Mouse (Mus musculus): Measurements from ENCODE around the gene Ass1. TPM values are rescaled to one million over a fixed set of nuclear protein-coding genes. Genes with fewer than 3 reads are reported as not detected.

Gene Ass1
- polyA plus RNA-seq, 1 experiment from 2014 or later, result 10.4 TPM

DNA sequence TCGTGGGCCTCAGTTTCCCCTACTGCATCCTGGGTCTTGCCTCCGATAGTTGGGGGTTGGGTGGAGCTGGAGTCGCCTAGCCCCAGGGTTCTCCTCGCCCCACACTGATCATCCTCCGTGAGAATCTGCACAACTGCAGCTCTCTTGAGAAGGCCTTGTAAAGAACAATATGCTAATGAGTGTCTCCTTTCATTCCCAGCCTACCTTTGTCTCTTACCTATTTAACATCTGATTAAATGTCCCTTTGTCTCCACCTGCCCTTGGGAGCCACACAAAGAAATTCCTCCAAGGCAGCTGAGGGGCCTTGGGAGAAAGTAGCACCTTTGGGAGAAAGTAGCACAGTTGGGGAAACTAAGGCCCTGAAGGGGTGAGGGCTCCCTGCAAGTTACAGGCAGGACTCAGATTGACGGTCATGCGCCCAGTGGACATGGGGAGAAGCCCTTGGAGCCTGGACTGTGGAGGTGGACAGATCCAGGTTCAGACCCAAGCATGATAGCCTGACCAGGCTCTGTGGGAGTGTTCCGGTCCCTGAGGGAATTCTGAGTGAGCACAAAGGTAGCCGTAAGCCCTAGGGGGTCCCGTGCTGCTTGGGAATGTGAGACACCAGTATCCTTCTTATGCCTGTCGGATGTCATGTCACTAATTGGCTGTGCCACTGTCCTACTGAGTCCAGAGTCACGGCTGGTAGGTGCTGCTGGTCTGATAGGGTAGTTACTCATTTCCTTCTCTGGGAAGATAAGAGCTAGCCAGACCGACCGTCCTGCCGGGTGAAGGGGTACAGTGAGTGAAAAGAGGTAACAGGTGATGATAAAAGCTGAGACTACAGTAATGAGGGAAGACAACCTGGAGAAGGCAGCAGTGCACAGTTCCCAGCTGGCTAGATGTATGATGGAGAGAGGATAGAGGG lies 32.9 kb downstream of the Ass1 start:
- Histone ChIP-seq H3K27me3 (replicated peaks) (peaks cover 62% of the 10 kb centered on the region), H3K36me3 (no peaks in the 10 kb centered on the region), H3K4me3 (no peak overlapping the region), H3K9me3 (no peaks in the 10 kb centered on the region), H3K9ac (no peak overlapping the region), H3K4me1 (no peaks in the 10 kb centered on the region), H3K27ac (replicated peaks) (no peak overlapping the region), H3K4me2 (no peak overlapping the region)
- WGBS, result 44% methylated on average over 15 of the region's 15 CpGs
- ATAC-seq (ENCODE audit: extremely low read depth, insufficient number of reproducible peaks, low FRiP score, low TSS enrichment), result no peak

DNA sequence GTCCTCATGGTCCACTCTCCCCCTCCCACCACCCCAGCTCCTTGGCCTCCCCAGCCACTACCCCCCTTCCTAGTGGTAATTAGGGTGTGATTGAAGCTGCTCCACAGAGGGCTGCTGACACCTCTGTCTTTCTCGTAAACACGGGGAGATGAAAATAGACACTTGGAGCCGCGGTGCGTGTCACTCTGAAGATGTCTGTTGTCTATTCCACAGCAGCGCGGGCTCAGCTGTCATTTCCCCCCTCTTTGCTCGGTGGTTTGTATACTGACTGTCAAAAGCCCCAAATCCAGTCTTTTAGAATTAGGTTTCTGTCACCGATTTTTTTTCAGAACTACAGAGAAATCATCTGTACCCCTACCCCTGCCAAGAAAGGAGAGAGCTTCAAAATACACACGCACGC lies 35.5 kb downstream of the Ass1 start:
- H3K27me3 ChIP-seq (replicated peaks), result peaks cover 39% of the 10 kb centered on the region

DNA sequence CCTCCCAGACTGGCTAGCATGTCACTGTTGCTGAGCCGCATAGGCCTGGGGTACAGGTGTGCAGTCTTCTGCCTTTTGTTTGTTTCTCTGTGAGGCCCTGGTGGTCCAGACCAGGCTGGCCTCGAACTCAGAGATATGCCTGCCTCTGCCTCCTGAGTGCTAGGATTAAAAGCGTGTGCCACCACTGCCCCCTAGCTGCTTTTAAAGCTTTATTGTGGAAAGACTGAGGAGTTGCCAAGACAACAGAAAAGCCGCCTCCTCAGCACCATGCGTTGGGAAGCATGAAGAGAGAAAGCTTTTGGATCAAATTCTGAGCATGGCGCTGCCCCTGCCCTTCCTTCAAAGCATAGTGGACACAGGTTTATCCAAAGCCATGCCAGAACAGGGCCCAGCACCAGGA lies 38.8 kb downstream of the Ass1 start:
- Histone ChIP-seq H3K4me3 (no peak overlapping the region), H3K4me2 (no peak overlapping the region), H3K27ac (replicated peaks) (no peak overlapping the region), H3K4me1 (no peaks in the 10 kb centered on the region), H3K27me3 (replicated peaks) (peaks cover 19% of the 10 kb centered on the region), H3K36me3 (no peaks in the 10 kb centered on the region), H3K9me3 (no peaks in the 10 kb centered on the region), H3K9ac (no peak overlapping the region)
- WGBS, result 83% methylated on average over 6 of the region's 6 CpGs
- ATAC-seq (ENCODE audit: extremely low read depth, insufficient number of reproducible peaks, low FRiP score, low TSS enrichment), result no peak

More for the DNA sequence above, 35.5 kb downstream of the Ass1 start:
- Histone ChIP-seq H3K4me1 (no peaks in the 10 kb centered on the region), H3K9me3 (no peaks in the 10 kb centered on the region), H3K9ac (no peak overlapping the region), H3K27ac (replicated peaks) (no peak overlapping the region), H3K36me3 (no peaks in the 10 kb centered on the region), H3K4me3 (no peak overlapping the region), H3K4me2 (no peak overlapping the region)
- no peak for ATAC-seq (ENCODE audit: extremely low read depth, insufficient number of reproducible peaks, low FRiP score, low TSS enrichment)
- 55% methylated on average over 11 of the region's 11 CpGs for WGBS

DNA sequence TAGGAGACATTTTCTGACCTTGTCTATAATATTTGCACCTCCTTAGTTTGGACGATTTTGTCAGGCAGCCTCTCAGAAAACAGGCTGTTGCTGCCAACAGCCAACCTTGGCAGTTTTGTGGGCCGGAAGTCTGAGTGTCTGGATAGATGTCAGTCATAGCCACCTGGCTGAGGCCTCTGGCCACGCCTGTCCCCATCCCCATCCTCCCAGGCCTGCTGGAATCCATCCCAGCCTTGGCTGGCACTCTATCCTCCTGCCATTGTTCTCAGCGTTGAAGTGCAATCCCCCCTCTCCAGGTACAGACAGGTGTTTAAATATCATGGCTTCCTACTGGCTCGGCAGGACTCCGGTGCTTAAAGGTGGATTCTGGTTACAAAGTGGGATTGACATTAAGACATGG lies 41.3 kb downstream of the Ass1 start:
- Histone ChIP-seq H3K9me3 (peaks cover 11% of the 10 kb centered on the region; the same call in 1 of the 2 replicates), H3K4me2 (no peak overlapping the region), H3K27me3 (replicated peaks) (peaks cover 5% of the 10 kb centered on the region; the same call in 1 of the 2 replicates), H3K36me3 (peaks cover 5% of the 10 kb centered on the region), H3K27ac (replicated peaks) (no peak overlapping the region), H3K4me3 (no peak overlapping the region), H3K9ac (no peak overlapping the region), H3K4me1 (no peaks in the 10 kb centered on the region)
- 75% methylated on average over 6 of the region's 6 CpGs for WGBS
- no peak for ATAC-seq (ENCODE audit: extremely low read depth, insufficient number of reproducible peaks, low FRiP score, low TSS enrichment)

DNA sequence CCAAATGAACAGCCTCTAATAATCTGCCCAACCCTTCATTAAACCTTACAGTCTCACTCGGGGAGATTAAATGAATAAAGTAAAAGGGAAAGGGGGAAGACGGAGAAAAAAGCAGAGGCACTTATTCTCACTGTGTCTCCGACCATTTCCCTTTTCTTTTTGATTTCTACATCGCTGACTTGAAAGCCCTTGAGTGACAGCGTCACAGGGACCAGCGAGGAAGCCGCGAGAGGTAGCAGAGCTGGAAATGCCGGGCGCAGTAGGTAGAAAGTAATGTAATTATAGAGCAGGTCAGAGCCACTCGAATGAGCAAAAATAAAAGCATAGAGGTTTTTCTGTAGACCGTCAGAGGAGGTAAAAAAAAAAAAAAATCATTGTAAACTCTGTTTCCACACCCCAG lies 46.5 kb downstream of the Ass1 start:
- ATAC-seq (ENCODE audit: extremely low read depth, insufficient number of reproducible peaks, low FRiP score, low TSS enrichment), result no peak
- H3K4me1 ChIP-seq, result no peaks in the 10 kb centered on the region
- no peak overlapping the region for H3K4me2 ChIP-seq
- H3K36me3 ChIP-seq, result peaks cover 5% of the 10 kb centered on the region
- 72% methylated on average over 12 of the region's 12 CpGs for WGBS
- H3K27me3 ChIP-seq (replicated peaks), result peaks cover 5% of the 10 kb centered on the region; the same call in 1 of the 2 replicates
- H3K4me3 ChIP-seq, result no peak overlapping the region
- H3K27ac ChIP-seq (replicated peaks), result no peak overlapping the region
- no peak overlapping the region for H3K9ac ChIP-seq
- H3K9me3 ChIP-seq, result peaks cover 11% of the 10 kb centered on the region; the same call in 1 of the 2 replicates

DNA sequence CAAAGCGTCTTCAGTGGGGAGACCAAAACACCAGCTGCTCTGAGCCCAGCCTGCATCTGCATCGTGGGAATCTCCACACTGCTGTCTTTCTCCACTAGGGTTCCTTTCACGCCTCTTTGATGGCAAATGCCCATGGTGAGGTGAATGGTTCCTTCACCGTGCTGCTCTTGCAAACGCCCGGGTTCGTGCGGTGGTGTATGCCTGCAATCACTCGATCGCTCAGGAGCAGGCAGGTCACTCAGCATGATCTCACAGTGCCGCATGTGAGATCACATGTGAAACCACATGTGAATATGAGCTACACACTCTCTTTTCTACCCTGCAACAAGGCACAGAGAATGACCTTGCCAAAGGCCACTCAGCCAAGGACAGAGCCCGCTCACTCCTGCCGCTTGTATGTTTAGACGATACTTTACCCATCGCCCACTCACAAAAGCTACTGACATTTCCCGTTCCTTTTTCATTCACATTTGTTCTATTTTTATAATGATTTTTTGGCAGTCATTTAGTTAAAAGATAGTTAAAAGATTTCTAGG lies 51.9 kb downstream of the Ass1 start:
- no peaks in the 10 kb centered on the region for H3K4me1 ChIP-seq
- H3K4me2 ChIP-seq, result no peak overlapping the region
- H3K27me3 ChIP-seq (replicated peaks), result peaks cover 10% of the 10 kb centered on the region
- ATAC-seq (ENCODE audit: extremely low read depth, insufficient number of reproducible peaks, low FRiP score, low TSS enrichment), result no peak
- H3K36me3 ChIP-seq, result no peaks in the 10 kb centered on the region
- H3K4me3 ChIP-seq, result no peak overlapping the region
- H3K9me3 ChIP-seq, result no peaks in the 10 kb centered on the region
- H3K27ac ChIP-seq (replicated peaks), result no peak overlapping the region
- 75% methylated on average over 16 of the region's 16 CpGs for WGBS
- no peak overlapping the region for H3K9ac ChIP-seq

DNA sequence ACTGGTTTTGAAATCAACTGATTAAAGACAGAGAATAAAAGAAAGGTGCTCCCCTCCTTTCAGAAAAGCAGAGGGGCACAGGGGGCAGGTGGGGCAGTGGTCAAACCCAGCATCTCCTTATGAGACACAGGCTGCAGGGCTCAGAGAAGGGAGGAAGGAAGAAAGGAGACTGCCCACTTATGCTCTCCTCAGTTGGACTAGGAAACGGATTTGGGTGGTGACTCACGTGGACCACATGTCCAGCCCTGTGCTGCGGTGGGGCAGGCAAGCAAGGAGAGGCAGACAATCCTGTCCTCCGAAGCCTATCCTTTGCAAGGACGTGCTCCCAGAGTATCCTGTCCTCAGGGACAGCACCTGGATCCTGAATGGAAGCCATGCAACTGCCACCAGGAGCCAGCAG lies 54.6 kb downstream of the Ass1 start:
- Histone ChIP-seq H3K4me3 (no peak overlapping the region), H3K27me3 (replicated peaks) (peaks cover 10% of the 10 kb centered on the region), H3K9ac (no peak overlapping the region), H3K4me1 (no peaks in the 10 kb centered on the region), H3K4me2 (no peak overlapping the region), H3K9me3 (no peaks in the 10 kb centered on the region), H3K36me3 (no peaks in the 10 kb centered on the region), H3K27ac (replicated peaks) (no peak overlapping the region)
- 62% methylated on average over 5 of the region's 5 CpGs for WGBS
- ATAC-seq (ENCODE audit: extremely low read depth, insufficient number of reproducible peaks, low FRiP score, low TSS enrichment), result no peak

DNA sequence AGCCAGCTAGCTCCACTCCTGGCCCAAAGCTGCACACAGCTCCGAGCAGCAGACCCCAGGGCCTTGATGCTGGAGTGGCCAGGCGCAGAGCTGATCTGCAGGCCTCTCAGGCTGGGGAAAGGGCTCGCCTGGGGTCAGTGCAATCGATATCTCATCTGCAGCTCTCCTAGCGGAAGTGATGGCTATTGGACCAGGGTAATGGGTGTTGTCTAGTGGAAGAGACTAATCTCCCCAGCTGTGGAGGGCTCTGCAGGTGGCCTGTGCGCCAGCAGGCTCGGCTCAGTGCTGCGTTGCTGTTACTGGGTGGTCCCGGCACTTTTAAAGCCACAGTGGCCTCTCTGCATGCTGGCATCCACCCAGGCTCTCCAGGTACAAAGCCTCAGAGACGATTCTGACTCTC lies 55.8 kb downstream of the Ass1 start:
- ATAC-seq (ENCODE audit: extremely low read depth, insufficient number of reproducible peaks, low FRiP score, low TSS enrichment), result no peak
- 34% methylated on average over 10 of the region's 10 CpGs for WGBS
- no peaks in the 10 kb centered on the region for H3K36me3 ChIP-seq

DNA sequence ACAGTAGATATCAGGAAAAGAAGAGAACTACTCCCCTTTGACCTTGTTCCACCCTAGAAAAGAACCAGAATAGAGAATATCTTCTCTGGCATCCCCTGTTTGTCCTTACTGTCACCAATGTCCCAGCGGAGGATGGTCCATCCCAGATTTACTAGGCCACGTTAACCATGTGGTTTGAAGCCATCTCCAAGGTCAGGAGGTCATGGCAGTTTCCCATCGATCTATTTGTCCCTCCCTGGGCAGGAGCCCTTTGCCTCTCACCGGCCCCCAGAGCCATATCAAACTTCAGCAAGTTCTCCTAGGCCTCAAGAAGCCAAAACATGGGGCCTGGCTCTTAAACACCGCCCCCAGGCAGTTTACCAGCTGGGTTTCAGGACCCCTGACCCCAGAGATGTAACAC lies 60.2 kb downstream of the Ass1 start:
- H3K4me2 ChIP-seq, result no peak overlapping the region

More for the DNA sequence above, 55.8 kb downstream of the Ass1 start:
- Histone ChIP-seq H3K9me3 (no peaks in the 10 kb centered on the region), H3K27ac (replicated peaks) (no peak overlapping the region), H3K4me2 (no peak overlapping the region), H3K4me3 (no peak overlapping the region), H3K27me3 (replicated peaks) (peaks cover 10% of the 10 kb centered on the region), H3K4me1 (no peaks in the 10 kb centered on the region), H3K9ac (no peak overlapping the region)

DNA sequence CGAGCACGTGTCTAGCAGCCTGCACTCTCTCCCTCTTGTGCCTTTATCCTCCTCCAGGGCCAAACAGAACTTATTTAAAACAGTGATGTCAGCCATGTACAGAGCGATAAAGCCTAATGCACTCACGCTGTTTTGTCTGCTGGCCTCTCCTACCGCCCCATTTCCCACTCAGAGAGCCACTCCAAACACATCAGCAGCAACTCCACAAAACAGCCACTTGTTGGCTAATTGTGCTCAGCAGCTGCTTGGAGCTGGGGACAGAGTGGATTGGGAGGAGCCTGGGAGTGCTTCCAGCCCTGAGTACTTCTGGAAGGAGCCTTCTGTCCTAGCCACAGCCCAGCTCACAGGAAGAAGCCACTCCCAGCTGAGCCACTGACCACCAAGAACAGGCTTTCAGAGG lies 67.0 kb downstream of the Ass1 start:
- Histone ChIP-seq H3K27me3 (replicated peaks) (peaks cover 10% of the 10 kb centered on the region; the same call in 1 of the 2 replicates), H3K4me2 (no peak overlapping the region), H3K9ac (peak overlapping the region; percentile 37; the same call in 1 of the 2 replicates), H3K9me3 (no peaks in the 10 kb centered on the region), H3K36me3 (no peaks in the 10 kb centered on the region), H3K27ac (replicated peaks) (peak overlapping the region; percentile 81), H3K4me3 (no peak overlapping the region), H3K4me1 (peaks cover 28% of the 10 kb centered on the region)
- ATAC-seq (ENCODE audit: extremely low read depth, insufficient number of reproducible peaks, low FRiP score, low TSS enrichment), result peak; percentile 27; the same call in 1 of the 2 replicates
- whole genome bisulfite sequencing, result 22% methylated on average over 5 of the region's 5 CpGs

More for the DNA sequence above, 60.2 kb downstream of the Ass1 start:
- Histone ChIP-seq H3K4me1 (peaks cover 5% of the 10 kb centered on the region; the same call in 1 of the 2 replicates), H3K27ac (replicated peaks) (no peak overlapping the region), H3K9me3 (no peaks in the 10 kb centered on the region), H3K27me3 (replicated peaks) (peaks cover 17% of the 10 kb centered on the region), H3K36me3 (no peaks in the 10 kb centered on the region), H3K4me3 (no peak overlapping the region), H3K9ac (no peak overlapping the region)
- ATAC-seq (ENCODE audit: extremely low read depth, insufficient number of reproducible peaks, low FRiP score, low TSS enrichment), result no peak
- WGBS, result 66% methylated on average over 5 of the region's 5 CpGs

DNA sequence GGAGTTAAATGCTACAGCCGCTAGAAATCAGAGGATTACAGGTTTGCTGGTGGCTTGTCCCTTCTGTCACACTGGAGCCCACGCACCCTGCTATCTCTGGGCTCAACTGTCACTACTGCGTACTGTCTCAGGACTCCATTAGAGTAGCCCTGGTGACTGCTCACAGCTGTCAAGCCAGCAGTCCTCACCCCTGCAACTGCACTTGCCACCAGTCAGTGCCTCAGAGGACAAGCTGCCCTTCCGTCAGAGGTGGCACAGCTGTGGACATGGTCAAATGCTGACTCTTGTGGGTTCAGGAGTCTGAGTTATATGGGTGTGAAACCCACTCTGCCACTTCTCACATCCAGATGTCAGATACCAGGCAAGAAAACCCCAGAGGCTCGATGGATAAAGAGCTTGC lies 68.7 kb downstream of the Ass1 start:
- no peak overlapping the region for H3K4me3 ChIP-seq
- no peak overlapping the region for H3K27ac ChIP-seq (replicated peaks)
- H3K36me3 ChIP-seq, result no peaks in the 10 kb centered on the region
- peaks cover 24% of the 10 kb centered on the region; the same call in 1 of the 2 replicates for H3K27me3 ChIP-seq (replicated peaks)
- H3K9ac ChIP-seq, result no peak overlapping the region
- no peaks in the 10 kb centered on the region for H3K9me3 ChIP-seq
- peaks cover 24% of the 10 kb centered on the region for H3K4me1 ChIP-seq
- H3K4me2 ChIP-seq, result no peak overlapping the region
- no peak for ATAC-seq (ENCODE audit: extremely low read depth, insufficient number of reproducible peaks, low FRiP score, low TSS enrichment)
- 34% methylated on average over 5 of the region's 5 CpGs for WGBS
